Mouse (Mus musculus) heart, embryonic 13.5 days (tissue): Measurements from ENCODE around the gene Schip1. TPM values are rescaled to one million over a fixed set of nuclear protein-coding genes. Genes with fewer than 3 reads are reported as not detected.

Experiments
- ATAC-seq: fragments of 200-750 bp; cut with Nextera tagmentation; 2 replicates; pipeline ENCODE4 v1.8.0; 2017; ENCODE audit warnings: moderate TSS enrichment; ENCODE audit not compliant: insufficient number of reproducible peaks, low FRiP score, low TSS enrichment; ENCODE audit errors: extremely low read depth
- H3K27ac ChIP-seq: fragments of 300-500 bp; sonication (generic); replicated peaks from 2 replicates; pipeline ENCODE4 v1.5.1; 2015; ENCODE audit warnings: moderate library complexity, mild to moderate bottlenecking, inconsistent platforms
- H3K27me3 ChIP-seq: fragments of 300-500 bp; sonication (generic); replicated peaks from 2 replicates; pipeline ENCODE4 v1.6.1; 2015; ENCODE audit warnings: mild to moderate bottlenecking, inconsistent platforms
- H3K36me3 ChIP-seq: fragments of 300-500 bp; sonication (generic); 2 replicates; pipeline ENCODE4 v1.6.1; 2015; ENCODE audit warnings: mild to moderate bottlenecking, inconsistent platforms
- H3K4me1 ChIP-seq: fragments of 300-500 bp; sonication (generic); 2 replicates; pipeline ENCODE4 v1.6.1; 2015; ENCODE audit warnings: inconsistent platforms
- H3K4me2 ChIP-seq: fragments of 300-500 bp; sonication (generic); 2 replicates; pipeline ENCODE4 v1.6.1; 2015; ENCODE audit warnings: inconsistent platforms, mild to moderate bottlenecking, moderate library complexity
- H3K4me3 ChIP-seq: fragments of 300-500 bp; sonication (generic); 2 replicates; pipeline ENCODE4 v1.5.1; 2015; ENCODE audit warnings: moderate library complexity, mild to moderate bottlenecking, inconsistent platforms
- H3K9ac ChIP-seq: fragments of 300-500 bp; sonication (generic); 2 replicates; pipeline ENCODE4 v1.6.1; 2015; ENCODE audit warnings: inconsistent platforms, mild to moderate bottlenecking, moderate library complexity
- H3K9me3 ChIP-seq: fragments of 300-500 bp; sonication (generic); 2 replicates; pipeline ENCODE4 v1.6.1; 2016; ENCODE audit warnings: inconsistent platforms
- WGBS: fragments of 180-500 bp; shearing (Covaris S2); methylation state at CpG from one replicate; pipeline ENCODE4 v1.1.7; 2015; ENCODE audit warnings: mixed read lengths; 5-methylcytosine and 5-hydroxymethylcytosine counted together
- polyA plus RNA-seq: library from polyadenylated mRNA; unstranded; fragments of >200 nt; fragmentation: Nextera tagmentation; extraction: Ambion mirVana; gene quantifications from 2 replicates; pipeline ENCODE4 v1.2.1, GENCODE M21; 2015

Gene Schip1
- polyA plus RNA-seq, 1 experiment from 2014 or later: 52.4 TPM

DNA sequence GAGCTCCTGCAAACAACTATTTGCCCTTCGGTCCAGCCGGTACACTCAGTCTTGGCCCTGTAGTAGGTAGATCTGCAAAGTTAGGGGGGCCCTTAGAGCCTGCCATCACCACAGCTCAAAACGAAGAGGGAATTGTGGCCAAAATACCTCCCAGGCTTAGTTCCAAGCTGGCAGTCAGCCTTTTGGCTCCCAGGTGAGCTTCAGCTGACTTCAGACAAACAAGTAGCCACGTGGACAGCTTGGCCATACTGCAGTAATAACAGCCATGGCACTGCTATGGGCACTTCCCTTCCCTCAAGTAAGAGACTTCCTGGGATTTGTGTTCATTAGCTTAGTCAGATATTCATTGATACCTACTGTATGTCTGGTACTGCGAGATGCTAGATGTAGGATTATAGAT lies 495.5 kb downstream of the Schip1 start:
- Histone ChIP-seq H3K4me3 (no peak overlapping the region), H3K36me3 (peaks cover 6% of the 10 kb centered on the region; the same call in 1 of the 2 replicates), H3K27ac (no peak overlapping the region), H3K9me3 (no peaks in the 10 kb centered on the region), H3K4me2 (no peak overlapping the region), H3K4me1 (peaks cover 58% of the 10 kb centered on the region), H3K9ac (no peak overlapping the region), H3K27me3 (no peaks in the 10 kb centered on the region)
- ATAC-seq: no peak
- WGBS: 78% methylated on average over 5 of the region's 5 CpGs

DNA sequence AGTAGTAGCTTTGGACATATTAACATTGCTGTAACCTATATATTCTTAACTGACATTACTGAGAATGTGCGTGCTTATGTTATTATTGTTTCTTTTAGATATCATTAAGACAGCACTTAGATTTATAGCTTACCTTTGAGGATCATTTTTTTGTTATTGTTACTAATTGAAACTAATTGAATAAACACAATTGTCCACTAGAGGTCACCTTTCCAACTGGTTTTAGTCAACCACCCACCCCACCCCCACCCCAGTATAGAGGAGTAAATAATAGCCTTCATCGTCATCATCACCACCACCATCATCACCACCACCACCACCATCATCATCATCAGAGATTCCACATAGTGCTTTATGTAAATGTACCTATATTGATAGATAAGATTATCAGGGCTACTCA lies 498.2 kb downstream of the Schip1 start:
- Histone ChIP-seq H3K36me3 (peaks cover under 1% of the 10 kb centered on the region; the same call in 1 of the 2 replicates), H3K9me3 (no peaks in the 10 kb centered on the region), H3K27me3 (no peaks in the 10 kb centered on the region), H3K4me1 (peaks cover 40% of the 10 kb centered on the region), H3K4me3 (no peak overlapping the region), H3K27ac (no peak overlapping the region), H3K9ac (no peak overlapping the region), H3K4me2 (no peak overlapping the region)
- 71% methylated on average over 2 of the region's 2 CpGs for WGBS
- ATAC-seq: no peak

DNA sequence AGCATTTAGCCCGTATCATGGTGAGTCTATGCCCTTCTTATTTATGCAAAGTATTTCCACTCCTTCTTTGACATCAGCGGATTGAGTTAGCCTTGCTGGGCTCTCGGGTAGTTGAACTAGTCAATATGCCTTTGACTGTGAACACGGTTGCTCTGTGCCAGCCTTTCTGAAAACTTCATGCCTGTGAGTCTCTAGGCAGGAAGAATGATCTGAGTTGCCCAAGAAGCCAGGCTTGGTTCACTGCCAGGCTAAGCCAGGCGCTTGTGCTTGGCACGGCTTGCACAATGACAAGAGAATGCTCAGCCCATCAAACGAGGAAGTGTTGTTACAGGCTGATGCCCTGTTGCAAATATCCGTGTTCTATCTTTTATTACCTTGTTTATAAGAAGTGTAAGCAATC lies 499.3 kb downstream of the Schip1 start:
- H3K27me3 ChIP-seq: no peaks in the 10 kb centered on the region
- 64% methylated on average over 8 of the region's 8 CpGs for WGBS
- no peak for ATAC-seq
- H3K4me2 ChIP-seq: no peak overlapping the region
- H3K9me3 ChIP-seq: no peaks in the 10 kb centered on the region
- no peak overlapping the region for H3K4me3 ChIP-seq
- peaks cover 40% of the 10 kb centered on the region for H3K4me1 ChIP-seq
- H3K9ac ChIP-seq: no peak overlapping the region
- H3K27ac ChIP-seq: no peak overlapping the region
- H3K36me3 ChIP-seq: no peaks in the 10 kb centered on the region

DNA sequence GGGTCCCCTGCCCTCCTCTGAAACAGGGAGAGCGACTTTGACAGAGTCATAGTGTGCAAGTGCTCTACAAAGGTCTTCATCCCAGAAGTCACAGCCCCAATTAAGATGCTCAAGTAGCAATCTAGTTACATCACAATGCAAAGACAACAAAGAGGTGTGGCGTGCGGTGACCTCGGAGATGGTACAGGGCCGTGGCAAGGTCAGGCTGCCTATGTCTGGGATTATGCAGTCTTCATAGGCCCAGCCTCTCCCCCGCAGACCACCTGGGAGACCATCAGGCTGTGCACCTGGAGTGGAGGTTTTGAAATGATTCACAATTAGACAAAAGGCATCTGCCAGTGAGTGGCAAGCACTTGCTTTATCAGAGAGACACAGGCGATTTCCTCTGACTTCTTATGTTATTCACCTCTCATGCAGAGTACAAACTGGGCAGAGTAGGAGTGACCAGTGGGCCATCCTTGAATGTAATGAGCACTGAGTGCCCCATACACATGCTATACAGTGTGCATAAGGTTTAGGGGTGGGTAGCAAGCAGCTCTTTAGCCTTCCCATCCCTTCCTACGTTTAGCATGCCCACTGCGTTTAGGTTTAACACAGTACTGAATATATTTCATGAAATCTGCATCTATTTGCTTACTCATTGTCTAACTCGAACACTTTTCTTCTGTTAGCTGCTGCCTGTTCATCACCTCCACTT lies 500.5 kb downstream of the Schip1 start:
- no peak overlapping the region for H3K27ac ChIP-seq
- no peak overlapping the region for H3K9ac ChIP-seq
- peaks cover 31% of the 10 kb centered on the region for H3K4me1 ChIP-seq
- H3K36me3 ChIP-seq: no peaks in the 10 kb centered on the region
- H3K4me3 ChIP-seq: no peak overlapping the region
- H3K27me3 ChIP-seq: no peaks in the 10 kb centered on the region
- no peak for ATAC-seq
- 75% methylated on average over 10 of the region's 10 CpGs for WGBS
- H3K4me2 ChIP-seq: no peak overlapping the region
- no peaks in the 10 kb centered on the region for H3K9me3 ChIP-seq

DNA sequence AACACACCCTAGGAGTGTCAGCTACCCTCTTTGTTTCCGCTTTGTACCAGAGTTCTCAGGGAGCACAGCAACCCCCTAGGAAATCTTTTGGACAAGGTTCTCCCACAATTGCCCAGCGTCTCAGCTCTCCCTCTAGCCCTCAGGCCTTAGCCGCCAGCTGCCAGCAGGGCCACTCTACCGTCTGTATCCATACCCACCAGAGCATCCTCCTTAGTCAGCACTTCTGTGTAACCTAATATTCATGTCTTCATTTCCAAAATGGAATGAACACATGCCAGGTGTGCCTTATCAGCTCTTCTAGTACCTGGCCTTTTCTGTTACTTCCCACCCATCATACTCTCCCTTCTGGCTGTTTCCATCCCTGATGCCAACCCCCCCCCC lies 501.1 kb downstream of the Schip1 start:
- Histone ChIP-seq H3K4me2 (no peak overlapping the region), H3K27ac (no peak overlapping the region), H3K9me3 (no peaks in the 10 kb centered on the region), H3K4me1 (peaks cover 28% of the 10 kb centered on the region), H3K9ac (no peak overlapping the region), H3K4me3 (no peak overlapping the region), H3K27me3 (no peaks in the 10 kb centered on the region), H3K36me3 (no peaks in the 10 kb centered on the region)
- WGBS: 82% methylated on average over 4 of the region's 4 CpGs
- no peak for ATAC-seq

DNA sequence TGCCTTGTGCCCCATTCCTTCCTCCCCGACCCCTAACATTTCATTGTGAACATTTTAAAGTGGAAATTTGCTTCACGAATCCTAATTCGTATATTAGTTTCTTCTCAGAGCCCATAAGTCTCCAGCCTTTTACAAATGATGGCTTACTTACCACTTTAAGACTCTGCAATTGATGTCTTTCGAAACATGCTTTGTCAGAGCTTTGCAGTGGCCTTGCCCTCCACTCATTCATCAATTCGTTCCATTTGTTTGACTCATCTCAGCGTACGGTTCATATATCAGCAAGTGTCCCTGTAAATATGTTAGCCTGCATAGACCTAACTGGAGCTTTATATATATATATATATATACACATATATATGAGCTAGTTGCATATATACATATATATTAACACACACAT lies 503.0 kb downstream of the Schip1 start:
- WGBS: 81% methylated on average over 7 of the region's 7 CpGs
- Histone ChIP-seq H3K27ac (no peak overlapping the region), H3K36me3 (no peaks in the 10 kb centered on the region), H3K4me2 (no peak overlapping the region), H3K27me3 (no peaks in the 10 kb centered on the region), H3K9ac (no peak overlapping the region), H3K4me3 (no peak overlapping the region), H3K9me3 (no peaks in the 10 kb centered on the region), H3K4me1 (peaks cover 33% of the 10 kb centered on the region)
- ATAC-seq: no peak

DNA sequence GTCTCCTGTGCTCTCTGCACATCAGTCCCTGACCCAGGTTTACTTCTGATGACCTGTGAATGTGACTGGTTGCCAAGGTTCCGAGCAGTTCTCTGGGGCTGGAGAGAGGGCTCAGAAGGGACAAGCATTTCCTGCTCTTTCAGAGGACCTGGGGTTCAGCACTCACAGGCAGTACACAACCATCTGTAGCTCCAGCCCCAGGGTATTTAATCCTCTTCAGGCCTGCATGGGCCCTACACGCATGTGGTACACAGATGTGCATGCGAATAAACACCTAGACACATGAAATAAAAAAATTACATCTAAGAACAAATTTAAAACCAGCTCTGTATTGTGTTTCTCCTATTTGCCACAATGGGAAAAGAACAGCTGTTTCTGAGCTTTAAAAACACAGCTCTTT lies 503.5 kb downstream of the Schip1 start:
- no peak for ATAC-seq
- H3K9ac ChIP-seq: no peak overlapping the region
- 81% methylated on average over 3 of the region's 3 CpGs for WGBS
- no peak overlapping the region for H3K4me2 ChIP-seq
- H3K9me3 ChIP-seq: no peaks in the 10 kb centered on the region
- H3K27ac ChIP-seq: no peak overlapping the region; the same call in 1 of the 2 replicates
- H3K4me3 ChIP-seq: no peak overlapping the region
- H3K4me1 ChIP-seq: peaks cover 38% of the 10 kb centered on the region
- H3K27me3 ChIP-seq: no peaks in the 10 kb centered on the region
- no peaks in the 10 kb centered on the region for H3K36me3 ChIP-seq

DNA sequence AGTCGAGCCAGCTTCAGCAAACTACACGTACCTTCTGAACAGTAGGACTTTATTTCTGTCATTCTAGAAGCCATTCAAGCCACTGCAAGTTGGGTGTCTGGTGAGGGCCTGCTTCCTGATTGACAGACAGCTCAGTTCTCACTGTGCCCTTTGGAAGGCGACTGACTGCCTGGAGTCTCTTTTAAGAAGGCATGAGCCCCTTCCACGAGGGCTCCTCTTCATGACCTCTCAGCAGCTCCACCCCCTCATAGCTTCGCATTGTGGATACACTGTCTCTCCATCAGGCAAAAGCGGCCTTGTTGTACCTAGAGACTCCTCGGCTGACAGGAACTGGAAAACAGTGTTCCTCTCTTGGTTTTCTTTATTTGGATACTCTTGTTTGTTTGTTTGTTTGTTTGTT lies 504.1 kb downstream of the Schip1 start:
- WGBS: 40% methylated on average over 7 of the region's 7 CpGs
- H3K27ac ChIP-seq: no peak overlapping the region; the same call in 1 of the 2 replicates
- no peak overlapping the region for H3K4me2 ChIP-seq
- no peaks in the 10 kb centered on the region for H3K36me3 ChIP-seq
- no peaks in the 10 kb centered on the region for H3K9me3 ChIP-seq
- no peaks in the 10 kb centered on the region for H3K27me3 ChIP-seq
- peaks cover 44% of the 10 kb centered on the region for H3K4me1 ChIP-seq
- H3K4me3 ChIP-seq: no peak overlapping the region
- no peak overlapping the region for H3K9ac ChIP-seq
- no peak for ATAC-seq

DNA sequence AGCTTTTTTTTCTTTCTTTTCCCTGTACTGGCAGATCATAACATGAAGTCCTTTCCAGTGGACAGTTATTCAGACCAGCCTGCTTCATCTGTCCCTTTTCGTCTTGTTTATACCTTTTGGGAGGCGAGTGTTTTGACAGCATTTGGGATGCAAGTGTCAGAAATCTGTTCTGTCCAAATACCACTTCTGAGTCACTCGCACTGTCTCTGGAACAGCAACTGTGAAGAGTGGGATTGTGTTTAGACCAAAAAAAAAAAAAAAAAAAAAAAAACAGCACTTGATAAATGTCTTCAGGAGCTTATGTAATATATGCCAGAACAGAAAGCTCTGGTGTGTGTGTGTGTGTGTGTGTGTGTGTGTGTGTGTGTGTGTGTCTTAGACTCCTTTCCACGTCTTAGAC lies 505.7 kb downstream of the Schip1 start:
- 74% methylated on average over 4 of the region's 4 CpGs for WGBS
- no peak for ATAC-seq
- Histone ChIP-seq H3K36me3 (no peaks in the 10 kb centered on the region), H3K4me2 (no peak overlapping the region), H3K9ac (no peak overlapping the region), H3K4me3 (no peak overlapping the region), H3K4me1 (peaks cover 43% of the 10 kb centered on the region), H3K27ac (no peak overlapping the region), H3K9me3 (no peaks in the 10 kb centered on the region), H3K27me3 (no peaks in the 10 kb centered on the region)

DNA sequence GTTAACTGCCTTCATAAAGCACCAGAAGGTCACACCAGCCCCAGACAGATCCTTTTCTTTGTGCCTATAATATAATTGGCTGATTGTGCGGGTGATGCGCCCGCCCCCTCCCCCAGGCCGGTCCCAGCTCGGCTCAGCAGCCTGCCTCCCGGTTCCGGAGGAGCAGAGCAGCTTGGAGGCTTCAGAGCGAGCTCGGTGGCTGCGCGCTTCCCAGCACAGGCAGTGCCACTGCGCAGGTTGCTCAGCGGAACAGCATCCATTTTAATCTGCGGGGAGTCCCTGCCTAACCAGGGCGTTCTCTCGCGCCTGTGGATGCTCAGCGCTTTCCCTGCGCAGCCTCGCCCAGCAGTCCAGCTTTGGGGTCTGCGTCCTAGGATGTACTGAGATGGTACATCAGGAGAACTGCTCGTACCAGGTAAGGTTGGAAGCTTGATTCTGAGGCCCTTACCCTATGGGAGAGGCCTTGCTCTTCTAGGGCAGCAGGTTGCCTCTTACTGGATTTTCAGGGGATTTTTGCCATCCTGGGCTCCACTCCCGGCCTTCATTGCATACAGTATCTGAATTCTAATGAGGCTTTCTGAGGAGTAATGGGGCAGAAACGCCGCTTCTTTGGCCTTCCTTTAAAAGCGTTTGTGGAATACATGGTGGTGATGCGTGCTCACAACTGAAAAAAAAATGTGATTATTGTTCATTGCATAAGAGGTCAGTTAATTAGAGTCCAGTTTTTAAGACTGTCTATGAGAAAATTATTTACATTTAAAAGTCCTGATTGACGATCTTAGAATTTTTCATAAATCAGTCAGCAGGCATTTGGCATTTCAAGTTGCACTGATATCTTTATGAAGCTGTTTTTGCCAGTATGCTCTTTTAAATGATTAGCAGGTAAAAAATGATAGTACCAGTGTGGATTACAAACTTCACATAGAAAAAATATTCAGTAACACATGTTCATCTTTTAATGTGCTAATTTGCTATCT lies 507.9 kb downstream of the Schip1 start:
- Histone ChIP-seq H3K27ac (peak overlapping the region; percentile 33; the same call in 1 of the 2 replicates), H3K4me1 (peaks cover 65% of the 10 kb centered on the region), H3K9me3 (no peaks in the 10 kb centered on the region), H3K27me3 (no peaks in the 10 kb centered on the region), H3K4me2 (peak overlapping the region; percentile 70), H3K4me3 (peak overlapping the region; percentile 45), H3K36me3 (no peaks in the 10 kb centered on the region), H3K9ac (peak overlapping the region; percentile 75)
- ATAC-seq: no peak
- WGBS: 22% methylated on average over 28 of the region's 28 CpGs

DNA sequence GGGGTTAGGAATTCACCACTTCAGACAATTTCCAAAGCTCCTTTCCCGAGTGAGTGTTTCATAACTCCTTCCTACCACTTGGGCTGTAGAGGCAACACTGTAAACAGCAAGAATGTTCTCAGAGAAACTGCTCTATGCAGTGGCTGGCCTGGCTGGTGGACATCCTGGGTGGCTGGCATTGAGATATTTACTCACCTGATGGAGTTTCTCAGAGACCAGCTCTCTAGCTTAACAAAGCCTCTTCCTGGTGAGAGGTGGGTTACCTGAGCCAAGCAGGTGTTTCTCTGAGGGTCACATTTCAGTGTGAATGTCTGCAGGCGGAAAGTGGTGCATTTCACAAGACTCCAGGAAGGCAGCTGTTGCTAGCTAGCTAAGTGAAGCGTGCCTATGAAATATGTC lies 508.6 kb downstream of the Schip1 start:
- H3K4me1 ChIP-seq: peaks cover 66% of the 10 kb centered on the region
- no peaks in the 10 kb centered on the region for H3K27me3 ChIP-seq
- no peak overlapping the region for H3K9ac ChIP-seq
- ATAC-seq: no peak
- no peak overlapping the region for H3K4me3 ChIP-seq
- no peak overlapping the region for H3K27ac ChIP-seq
- no peak overlapping the region for H3K4me2 ChIP-seq
- H3K9me3 ChIP-seq: no peaks in the 10 kb centered on the region
- 67% methylated on average over 3 of the region's 3 CpGs for WGBS
- no peaks in the 10 kb centered on the region for H3K36me3 ChIP-seq
